ENCODE assay signal across 8 mouse cellular contexts in the genomic region with DNA sequence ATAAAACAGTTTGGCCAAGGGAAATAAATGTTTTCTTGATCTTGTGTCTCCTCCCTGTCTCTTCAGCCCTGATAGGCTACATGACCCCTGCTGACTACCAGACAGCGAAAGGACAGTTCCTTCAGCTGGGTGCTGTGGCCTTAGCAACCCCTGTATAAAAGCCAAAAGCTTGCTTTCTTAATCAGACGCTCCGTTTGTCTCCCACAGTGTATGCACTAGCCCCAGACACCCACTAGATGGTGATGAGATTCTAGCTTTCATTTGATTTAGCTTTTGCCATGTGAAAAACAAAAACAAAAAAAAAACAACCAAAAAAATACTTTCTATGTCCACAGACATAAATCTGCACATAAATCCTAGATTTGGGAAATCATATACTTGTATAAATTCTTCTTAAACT.
A peak's percentile ranks its signal among the peaks of the same experiment; 100 is the strongest.
DNase-seq lines count a peak whose midpoint lies in the region; ATAC-seq and TF ChIP-seq lines count a peak whose summit lies in the region.

No protein-coding gene starts in this region.

- 28% methylated on average over 3 of the region's 3 CpGs for WGBS in forebrain, embryonic 14.5 days
- 24% methylated on average over 3 of the region's 3 CpGs for WGBS in forebrain, embryonic 12.5 days

- ATAC-seq in forebrain, embryonic 14.5 days = no peak
- ATAC-seq in forebrain, embryonic 12.5 days (ENCODE audit: low FRiP score) = no peak
- no peak for ATAC-seq in megakaryocyte, adult 5-6 weeks (ENCODE audit: poor library complexity, severe bottlenecking)

- H3K4me3 ChIP-seq in forebrain, embryonic 14.5 days (ENCODE audit: low read depth, low read length) = no peak overlapping the region
- H3K4me3 ChIP-seq in forebrain, embryonic 12.5 days (replicated peaks) = no peak overlapping the region

- no peaks in the 10 kb centered on the region for H3K4me1 ChIP-seq in forebrain, embryonic 14.5 days (ENCODE audit: control insufficient read depth, insufficient read depth, low read length)
- no peaks in the 10 kb centered on the region for H3K4me1 ChIP-seq in forebrain, embryonic 12.5 days

- no peaks in the 10 kb centered on the region for H3K36me3 ChIP-seq in forebrain, embryonic 14.5 days (ENCODE audit: control insufficient read depth, insufficient read depth, low read length)
- no peaks in the 10 kb centered on the region for H3K36me3 ChIP-seq in forebrain, embryonic 12.5 days (replicated peaks)

- H3K27ac ChIP-seq in forebrain, embryonic 14.5 days (ENCODE audit: low read depth, low read length) = no peak overlapping the region
- no peak overlapping the region for H3K27ac ChIP-seq in forebrain, embryonic 12.5 days

- peak; percentile 45; the same call in 1 of the 2 replicates for TF ChIP-seq CTCF in brain, embryonic 14.5 days (IDR thresholded peaks at IDR 0.05; ENCODE audit: borderline replicate concordance, extremely low read depth, insufficient read depth, insufficient read length)

- H3K4me2 ChIP-seq in forebrain, embryonic 14.5 days (ENCODE audit: low read length) = no peak overlapping the region
- H3K4me2 ChIP-seq in forebrain, embryonic 12.5 days = no peak overlapping the region

- no peaks in the 10 kb centered on the region for H3K27me3 ChIP-seq in forebrain, embryonic 14.5 days (replicated peaks; ENCODE audit: control insufficient read depth, insufficient read depth, low read length)
- H3K27me3 ChIP-seq in forebrain, embryonic 12.5 days = no peaks in the 10 kb centered on the region

- TF ChIP-seq POLR2A in brain, embryonic 14.5 days (IDR thresholded peaks at IDR 0.05; ENCODE audit: borderline replicate concordance, extremely low read depth, insufficient read depth, insufficient read length, poor library complexity, severe bottlenecking) = no peak

- DNase-seq in forebrain, embryonic 14.5 days (ENCODE audit: low spot score) = peak; percentile 36
- DNase-seq in layer of hippocampus, postnatal 14 days (ENCODE audit: low spot score in 2 of 2) = peak; percentile 10 to 39
- DNase-seq in layer of hippocampus, adult 9-11 months = no peak
- DNase-seq in brain, embryonic 14.5 days (ENCODE audit: low read depth) = peak; percentile 43
- peak; percentile 6 to 12 for DNase-seq in left cerebral cortex, postnatal 25 days (ENCODE audit: low spot score in 2 of 2)
- DNase-seq in urinary bladder, adult 18-20 months (ENCODE audit: low spot score in 2 of 2) = no peak

- no peak overlapping the region for H3K9ac ChIP-seq in forebrain, embryonic 14.5 days (ENCODE audit: low read length)
- H3K9ac ChIP-seq in forebrain, embryonic 12.5 days = no peak overlapping the region

- no peaks in the 10 kb centered on the region for H3K9me3 ChIP-seq in forebrain, embryonic 14.5 days (replicated peaks; ENCODE audit: control insufficient read depth, low read length)
- H3K9me3 ChIP-seq in forebrain, embryonic 12.5 days = no peaks in the 10 kb centered on the region

- intact Hi-C loops in left cerebral cortex, postnatal 25 days (cut with DNase I) = loop anchor here (5.0 to 10.0 kb wide), 2 partner anchors 302 to 964 kb away; no protein-coding TSS in a partner anchor

Comparison
In these comparisons a context has a peak if more than half of its experiments do, and no peak if none do; other contexts are left out.
1. DNase-seq: peak in forebrain, embryonic 14.5 days (single experiment), layer of hippocampus, postnatal 14 days (2 of 2), brain, embryonic 14.5 days (single experiment) and left cerebral cortex, postnatal 25 days (2 of 2); none in layer of hippocampus, adult 9-11 months (single experiment) and urinary bladder, adult 18-20 months (0 of 2).